Comparison of ENCODE assay signal across 10 mouse cellular contexts in genomic region chr3:68759375-68759774, GRCm38 (mm10).
A peak's percentile ranks its signal among the peaks of the same experiment; 100 is the strongest.
DNase-seq lines count a peak whose midpoint lies in the region; ATAC-seq lines count a peak whose summit lies in the region.
"Had no signal": no experiment of that assay in that cellular context is flagged by ENCODE, and none has a peak within 500 bp of the region (broad histone marks: within the 10 kb centered on the region; RNA-seq: fewer than 3 reads in every experiment).

No protein-coding gene starts in this region.

- H3K9me3 ChIP-seq in heart, embryonic 11.5 days (replicated peaks; ENCODE audit: control insufficient read depth, low read length) = no peaks in the 10 kb centered on the region
- H3K9me3 ChIP-seq: limb, embryonic 13.5 days had no signal

- ATAC-seq in heart, embryonic 11.5 days (replicated peaks; ENCODE audit: insufficient number of reproducible peaks, low FRiP score, low TSS enrichment) = no peak; the same call in 1 of the 2 replicates
- no peak for ATAC-seq in inflammation-experienced regulatory T-cells, adult 6 months

- no peaks in the 10 kb centered on the region for H3K27me3 ChIP-seq in heart, embryonic 11.5 days (ENCODE audit: control insufficient read depth, insufficient read depth, low read length)
- H3K27me3 ChIP-seq: CH12.LX; limb, embryonic 13.5 days had no signal

- H3K4me2 ChIP-seq in heart, embryonic 11.5 days = no peak overlapping the region
- H3K4me2 ChIP-seq: limb, embryonic 13.5 days had no signal

- no peak overlapping the region for H3K4me3 ChIP-seq in heart, embryonic 11.5 days (ENCODE audit: low read depth, low read length)
- H3K4me3 ChIP-seq: limb, embryonic 13.5 days had no signal

- 0 out of 2 replicates have a peak overlapping the region, but pooled peaks have one; percentile 32 for H3K27ac ChIP-seq in heart, embryonic 11.5 days (ENCODE audit: low read depth, low read length)
- H3K27ac ChIP-seq: limb, embryonic 13.5 days had no signal

- DNase-seq in gastrocnemius, adult 18-20 months (ENCODE audit: low spot score) = peak; percentile 13
- no peak for DNase-seq in gastrocnemius, adult 8-10 months (ENCODE audit: low spot score in 2 of 2)
- DNase-seq in layer of hippocampus, adult 8-10 months (ENCODE audit: low spot score in 2 of 2) = peak; percentile 32 to 38
- DNase-seq in lung, postnatal 25 days (ENCODE audit: low spot score) = peak; percentile 24
- no peak for DNase-seq in adrenal gland, postnatal 4 days (ENCODE audit: low spot score in 2 of 2)
- DNase-seq in ovary, postnatal 14 days (ENCODE audit: low spot score) = no peak

- H3K4me1 ChIP-seq in heart, embryonic 11.5 days (ENCODE audit: control insufficient read depth, insufficient read depth, low read length) = peaks cover 22% of the 10 kb centered on the region

- 30% methylated on average over 8 of the region's 8 CpGs for WGBS in heart, embryonic 11.5 days (ENCODE audit: insufficient replicate concordance)

- no peaks in the 10 kb centered on the region for H3K36me3 ChIP-seq in heart, embryonic 11.5 days (ENCODE audit: control insufficient read depth, insufficient read depth, low read length)
- H3K36me3 ChIP-seq: limb, embryonic 13.5 days had no signal

- no peak overlapping the region for H3K9ac ChIP-seq in heart, embryonic 11.5 days (ENCODE audit: low read depth, low read length)
- H3K9ac ChIP-seq: limb, embryonic 13.5 days had no signal

Comparison
In these comparisons a context has a peak if more than half of its experiments do, and no peak if none do; other contexts are left out.
1. DNase-seq: peak in gastrocnemius, adult 18-20 months (single experiment), layer of hippocampus, adult 8-10 months (2 of 2) and lung, postnatal 25 days (single experiment); none in gastrocnemius, adult 8-10 months (0 of 2), adrenal gland, postnatal 4 days (0 of 2) and ovary, postnatal 14 days (single experiment).